Mouse (Mus musculus) T-helper 1 cell (primary cell): ENCODE results near the gene Olfr690.
"Not testable (repeated sequence)": the region's sequence is repeated elsewhere in the genome, so short reads cannot be mapped to it uniquely, and the experiment has no call there.

Experiments
- in situ Hi-C: fragments of 300-600 bp; cut with MboI, MseI; formaldehyde crosslinking; loops from one replicate; pipeline ENCODE4 v1.15.1; 2025; ENCODE audit warnings: high pct_unique_total_duplicates

The Olfr690 gene

DNA sequence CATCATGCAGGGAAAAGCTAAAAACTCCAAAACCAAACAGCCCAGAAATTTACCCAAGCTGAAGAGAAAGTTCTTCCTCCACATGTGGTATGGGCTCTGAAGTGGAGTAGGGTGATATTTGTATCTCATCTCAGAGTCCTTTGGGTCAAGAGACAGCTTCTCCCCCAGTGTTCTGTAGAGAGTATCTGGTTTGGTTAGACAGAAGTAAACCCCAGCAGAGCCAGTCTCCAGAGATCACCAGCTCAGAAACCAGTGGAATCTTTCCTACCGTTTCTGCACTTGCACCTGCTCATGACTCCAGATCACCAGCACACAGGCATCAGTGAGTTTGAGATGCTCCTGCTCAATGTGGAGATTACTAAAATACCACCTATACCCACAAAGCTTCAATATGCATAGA lies at the start of gene Olfr690:
Gene Olfr690, minus strand, starts transcription at position 101 of the 400 bp plus-strand sequence.
- in situ Hi-C loops: no loop called here

- in situ Hi-C loops: loop anchor here (25.0 kb wide), 1 partner anchor 918 kb away; the partner anchor contains the start of gene Trim30a
These were observed 46.4 kb upstream of the Olfr690 start for GRCm38 (mm10) chr7:105380329-105380728.

- in situ Hi-C loops: loop anchor here (25.0 kb wide), 1 partner anchor 913 kb away; the partner anchor contains the start of gene Trim30a
These were observed 41.0 kb upstream of the Olfr690 start, which contains the start of gene Gm5901 for GRCm38 (mm10) chr7:105374866-105375265. Gene Gm5901, plus strand, starts transcription at chr7:105375038.

DNA sequence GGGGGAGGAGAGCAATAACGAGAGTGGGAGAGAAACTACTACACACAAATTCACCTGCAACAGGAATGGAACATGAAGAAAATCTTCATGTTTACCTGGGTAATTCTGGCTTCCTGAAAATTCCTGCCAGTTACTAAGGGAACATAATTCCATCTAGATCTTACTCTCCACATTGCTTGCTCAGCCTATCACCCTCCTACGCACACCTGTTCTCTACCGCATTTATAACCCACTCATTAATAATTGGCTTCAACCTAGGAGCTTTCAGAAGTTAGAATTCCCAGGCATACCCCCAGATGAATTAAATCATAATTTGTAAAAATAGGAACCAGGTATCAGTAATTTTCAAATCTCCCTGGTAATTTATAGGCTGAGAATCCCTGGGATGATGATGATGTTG lies 40.1 kb upstream of the Olfr690 start:
- in situ Hi-C loops: no loop called here

DNA sequence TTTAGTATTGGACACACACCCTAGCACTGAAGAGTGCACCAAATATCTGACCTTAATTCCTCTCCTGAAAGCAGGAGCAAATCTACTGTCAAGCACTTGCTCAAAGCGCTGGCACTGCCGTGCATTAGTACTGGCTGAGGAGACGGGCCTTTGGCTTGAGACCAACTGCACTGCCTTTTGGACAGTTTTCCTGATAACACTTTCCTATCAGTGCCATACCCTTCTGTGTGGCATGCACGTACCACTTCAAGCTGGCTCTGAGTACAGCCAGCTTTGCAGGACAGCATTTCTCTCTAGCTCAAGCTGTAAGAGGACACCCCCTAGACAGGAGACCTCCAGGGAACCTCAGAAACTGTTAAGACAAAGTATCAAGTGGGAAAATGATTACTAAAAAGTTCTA lies 39.6 kb upstream of the Olfr690 start:
- in situ Hi-C loops: no loop called here

- in situ Hi-C loops: no loop called here
These were observed 39.0 kb upstream of the Olfr690 start for GRCm38 (mm10) chr7:105372912-105373311.

DNA sequence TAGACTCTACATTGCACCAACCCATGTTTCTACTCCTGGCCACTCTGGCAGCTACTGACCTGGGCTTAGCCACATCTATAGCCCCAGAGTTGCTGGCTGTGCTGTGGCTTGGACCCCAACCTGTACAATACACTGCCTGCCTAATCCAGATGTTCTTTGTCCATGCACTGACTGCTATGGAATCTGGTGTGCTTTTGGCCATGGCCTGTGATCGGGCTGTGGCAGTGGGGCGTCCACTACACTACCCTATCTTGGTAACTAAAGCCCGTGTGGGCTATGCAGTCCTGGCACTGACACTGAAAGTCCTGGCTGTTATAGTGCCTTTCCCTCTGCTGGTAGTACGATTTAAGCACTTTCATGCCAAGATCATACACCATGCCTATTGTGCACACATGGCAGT lies 34.6 kb upstream of the Olfr690 start:
- in situ Hi-C loops: no loop called here

- in situ Hi-C loops: no loop called here
These were observed 34.0 kb upstream of the Olfr690 start, which contains the start of gene Olfr692 for GRCm38 (mm10) chr7:105367930-105368329. Gene Olfr692, plus strand, starts transcription at chr7:105368230.

- in situ Hi-C loops: no loop called here
These were observed 33.4 kb upstream of the Olfr690 start for GRCm38 (mm10) chr7:105367268-105367667.

DNA sequence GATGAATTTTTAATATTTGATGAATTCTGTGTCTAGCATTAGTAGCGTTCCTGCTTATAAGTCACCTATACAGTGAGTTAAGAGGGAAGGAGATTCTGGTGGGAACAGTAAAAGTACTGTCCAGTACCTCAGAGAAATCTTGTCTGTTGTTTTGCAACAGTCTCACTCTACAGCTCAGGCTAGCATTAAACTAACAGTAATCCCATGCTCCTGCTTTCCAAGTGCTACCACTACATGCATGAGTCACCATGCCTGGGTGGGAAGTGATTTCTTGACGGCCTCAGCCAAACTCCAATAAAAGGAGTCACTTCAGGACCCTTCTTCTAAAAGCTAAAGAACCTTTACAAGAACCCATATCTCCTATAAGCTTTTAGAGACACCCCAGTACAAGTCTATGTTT lies 27.8 kb upstream of the Olfr690 start:
- in situ Hi-C loops: no loop called here

DNA sequence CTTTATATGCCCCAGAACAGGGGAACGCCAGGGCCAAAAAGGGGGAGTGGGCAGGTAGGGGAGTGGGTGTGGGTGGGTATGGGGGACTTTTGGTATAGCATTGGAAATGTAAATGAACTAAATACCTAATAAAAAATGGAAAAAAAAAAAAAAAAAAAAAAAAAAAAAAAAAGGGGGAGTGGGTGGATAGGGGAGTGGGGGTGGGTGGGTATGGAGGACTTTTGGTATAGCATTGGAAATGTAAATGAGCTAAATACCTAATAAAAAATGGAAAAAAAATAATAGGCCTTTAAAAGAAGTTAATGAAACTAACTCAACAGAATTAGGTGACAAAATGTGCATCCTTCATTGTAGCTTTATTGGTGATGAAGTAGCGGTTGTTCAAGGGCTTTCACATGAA lies 22.6 kb upstream of the Olfr690 start:
- in situ Hi-C loops: not testable (repeated sequence)

- in situ Hi-C loops: not testable (repeated sequence)
These were observed 22.2 kb upstream of the Olfr690 start for GRCm38 (mm10) chr7:105356064-105356463.

GRCm38 (mm10) chr7:105342752-105343151 lies 8.8 kb upstream of the Olfr690 start:
- in situ Hi-C loops: loop anchor here (5.0 kb wide), 1 partner anchor 80 kb away; no protein-coding TSS in a partner anchor

DNA sequence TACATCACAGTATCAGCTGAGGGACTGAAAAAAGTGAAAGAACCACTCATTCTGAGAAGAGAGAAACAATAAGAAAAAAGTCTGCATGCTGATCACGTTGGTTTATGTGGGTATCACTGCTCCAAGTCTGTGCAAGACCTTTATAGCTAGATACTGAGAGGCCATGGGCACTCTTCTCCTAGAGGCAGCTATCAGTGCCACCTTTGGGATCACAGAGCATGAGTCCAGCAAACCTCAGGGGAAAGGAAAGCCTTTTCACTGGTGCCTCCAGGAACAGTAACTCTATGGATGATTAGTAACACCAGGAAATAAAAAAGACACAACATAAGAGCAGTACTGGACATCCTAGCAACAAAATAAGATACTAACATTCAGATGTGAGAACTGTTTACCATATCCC lies 8.3 kb upstream of the Olfr690 start, which contains the start of gene Olfr691:
Gene Olfr691, minus strand, starts transcription at position 101 of the 400 bp plus-strand sequence.
- in situ Hi-C loops: loop anchor here (5.0 kb wide), 1 partner anchor 80 kb away; no protein-coding TSS in a partner anchor

GRCm38 (mm10) chr7:105325302-105325701 lies 8.6 kb downstream of the Olfr690 start:
- in situ Hi-C loops: no loop called here

DNA sequence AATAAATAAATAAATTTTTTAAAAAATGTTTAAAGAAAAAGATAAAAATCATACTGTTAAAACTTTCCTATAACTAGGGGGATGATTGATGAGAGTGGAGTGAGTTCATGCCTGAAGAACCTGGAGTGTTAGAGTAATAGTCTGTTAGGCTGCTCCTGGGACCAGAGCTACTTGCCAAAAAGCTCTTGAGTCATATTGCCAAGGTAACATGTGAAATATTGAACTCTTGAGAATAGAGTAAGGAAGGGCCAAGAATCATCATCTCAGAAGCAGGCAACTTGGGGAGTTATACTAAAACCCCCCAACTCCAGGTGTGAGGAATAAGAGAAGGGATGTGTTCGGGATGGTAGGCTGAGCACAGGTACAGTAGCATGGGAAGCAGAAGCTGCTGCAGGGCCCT lies 23.0 kb downstream of the Olfr690 start, which contains the start of gene Olfr689:
Gene Olfr689, plus strand, starts transcription at position 301 of the 400 bp plus-strand sequence.
- in situ Hi-C loops: no loop called here

DNA sequence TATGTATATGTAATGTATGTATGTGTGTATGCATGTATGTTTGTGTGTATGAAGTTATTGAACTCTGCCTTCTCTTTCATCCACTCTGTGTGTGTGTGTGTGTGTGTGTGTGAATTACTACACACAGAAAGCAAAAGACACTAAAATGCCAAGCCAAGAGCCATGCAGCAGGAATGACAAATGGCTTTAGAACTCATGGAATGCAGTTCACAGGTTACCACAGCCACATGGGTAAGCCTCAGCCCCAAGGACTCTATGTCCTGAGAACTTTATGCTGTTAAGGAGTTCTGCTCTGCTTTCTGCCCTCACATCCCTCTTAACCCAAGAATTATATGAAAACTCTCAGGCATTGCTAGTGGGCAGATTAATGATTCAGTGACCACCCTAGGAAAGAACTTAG lies 43.9 kb downstream of the Olfr690 start:
- in situ Hi-C loops: no loop called here

DNA sequence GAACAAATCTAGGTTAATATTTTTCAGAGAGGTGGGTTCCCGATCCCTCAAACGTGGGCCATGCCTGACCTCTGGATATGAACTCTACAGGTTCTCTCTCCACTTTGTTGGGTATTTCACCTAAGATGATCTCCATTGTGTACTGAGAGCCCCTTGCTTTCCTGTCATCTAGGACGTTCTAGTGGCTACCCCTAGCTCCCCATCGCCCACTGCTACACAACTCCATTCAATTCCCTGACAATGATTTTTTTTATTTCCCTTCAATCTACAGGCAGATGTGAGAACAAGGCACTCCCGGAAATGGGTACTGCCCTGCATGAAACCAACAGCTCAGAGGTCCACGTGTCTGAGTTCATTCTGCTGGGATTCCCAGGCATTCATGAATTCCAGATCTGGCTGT lies 46.1 kb downstream of the Olfr690 start, which contains the start of gene Olfr688:
Gene Olfr688, plus strand, starts transcription at position 301 of the 400 bp plus-strand sequence.
- in situ Hi-C loops: no loop called here
